Mouse (Mus musculus): ENCODE measurements around the gene Tppp3.

- no peak for TF ChIP-seq CTCF (IDR thresholded peaks at IDR 0.05)
- no peak for TF ChIP-seq POLR2A (IDR thresholded peaks at IDR 0.05; ENCODE audit: insufficient read depth, low read depth, low read length)
- no peak for TF ChIP-seq EP300 (IDR thresholded peaks at IDR 0.05; ENCODE audit: insufficient read depth, low read depth, low read length)
Observed at GRCm38 (mm10) chr8:105451903-105452603, 19.3 kb downstream of the Tppp3 start.
